ENCODE assay signal across 8 mouse cellular contexts in the genomic region with DNA sequence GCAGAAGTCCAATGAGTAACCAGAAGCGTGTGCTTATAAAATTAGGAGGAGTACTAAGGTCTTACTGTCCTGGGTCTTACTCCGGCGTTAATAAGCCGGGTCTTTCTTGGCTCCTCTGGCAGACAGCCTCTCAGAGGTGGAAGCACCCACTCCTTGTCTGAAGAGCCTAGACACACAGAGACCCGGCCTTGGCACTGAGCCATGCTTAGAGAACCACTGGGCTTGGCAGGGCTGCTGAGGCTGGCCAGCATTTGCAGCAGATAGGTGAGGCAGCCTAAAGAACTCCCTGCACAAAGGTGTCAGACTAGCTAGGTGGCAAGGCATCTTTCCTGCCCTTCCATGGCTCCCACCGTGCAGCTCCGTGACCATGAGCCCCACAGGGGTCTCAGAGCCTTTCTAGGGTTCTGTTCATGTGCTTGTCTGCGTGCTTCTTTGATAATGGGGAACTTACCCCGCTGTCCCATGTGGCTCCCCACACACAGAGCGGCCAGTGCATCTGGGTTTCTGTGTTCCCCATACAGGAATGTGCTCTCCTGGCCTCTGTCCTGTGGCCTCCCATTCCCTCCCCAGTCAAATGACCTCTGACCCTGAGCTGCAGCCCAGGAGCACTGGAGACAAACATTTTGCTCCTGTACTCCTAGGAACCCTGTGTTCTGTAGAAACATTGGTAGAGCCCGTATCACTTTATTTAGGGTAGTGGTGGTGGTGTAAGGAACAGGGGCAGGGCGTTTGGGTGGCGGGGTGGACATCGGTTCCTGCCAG. TPM values are rescaled to one million over a fixed set of nuclear protein-coding genes. Genes with fewer than 3 reads are reported as not detected.
DNase-seq lines count a peak whose midpoint lies in the region; ATAC-seq and TF ChIP-seq lines count a peak whose summit lies in the region.

No protein-coding gene starts in this region.

- no peak for ATAC-seq in heart, embryonic 12.5 days (ENCODE audit: insufficient number of reproducible peaks, low FRiP score)
- ATAC-seq in midbrain, embryonic 13.5 days, result no peak

- no peak overlapping the region for H3K4me2 ChIP-seq in heart, embryonic 12.5 days
- H3K4me2 ChIP-seq in midbrain, embryonic 13.5 days (replicated peaks), result no peak overlapping the region

- WGBS in heart, adult 2 months, result 56% methylated on average over 14 of the region's 14 CpGs
- 69% methylated on average over 14 of the region's 14 CpGs for WGBS in heart, embryonic 12.5 days
- 84% methylated on average over 14 of the region's 14 CpGs for WGBS in midbrain, embryonic 13.5 days

- DNase-seq in heart, adult 2 months, result peak; percentile 56 to 61
- DNase-seq in heart, postnatal 36 days, result no peak
- DNase-seq in kidney, postnatal 25 days, result peak; percentile 80 to 90
- DNase-seq in thymus, postnatal 25 days, result no peak
- no peak for DNase-seq in embryo, embryonic 9.5 days (ENCODE audit: extremely low spot score)
- no peak for DNase-seq in spleen, adult 12 weeks (ENCODE audit: low spot score)

- no peak for TF ChIP-seq EP300 in heart, adult 2 months (IDR thresholded peaks at IDR 0.05; ENCODE audit: insufficient read depth, low read depth, low read length)

- H3K36me3 ChIP-seq in heart, adult 2 months (ENCODE audit: control insufficient read depth, insufficient read depth, low read length), result peaks cover 16% of the 10 kb centered on the region
- no peaks in the 10 kb centered on the region for H3K36me3 ChIP-seq in heart, embryonic 12.5 days
- no peaks in the 10 kb centered on the region for H3K36me3 ChIP-seq in midbrain, embryonic 13.5 days

- intact Hi-C loops in heart, adult 2 months (cut with DNase I), result no loop called here
- intact Hi-C loops in heart, postnatal 36 days (cut with DNase I), result loop anchor here (10.0 kb wide), 1 partner anchor 489 kb away; the partner anchor contains the start of gene Fkbp5

- no peak for TF ChIP-seq CTCF in heart, adult 2 months (IDR thresholded peaks at IDR 0.05)

- H3K9me3 ChIP-seq in heart, embryonic 12.5 days (replicated peaks), result no peaks in the 10 kb centered on the region
- no peaks in the 10 kb centered on the region for H3K9me3 ChIP-seq in midbrain, embryonic 13.5 days

- no peaks in the 10 kb centered on the region for H3K27me3 ChIP-seq in heart, adult 2 months (ENCODE audit: control insufficient read depth, insufficient read depth, low read length)
- H3K27me3 ChIP-seq in heart, embryonic 12.5 days (replicated peaks), result no peaks in the 10 kb centered on the region
- H3K27me3 ChIP-seq in midbrain, embryonic 13.5 days, result no peaks in the 10 kb centered on the region

- no peak overlapping the region for H3K9ac ChIP-seq in heart, adult 2 months (ENCODE audit: low read depth, low read length)
- no peak overlapping the region for H3K9ac ChIP-seq in heart, embryonic 12.5 days
- no peak overlapping the region for H3K9ac ChIP-seq in midbrain, embryonic 13.5 days (replicated peaks)

- peak overlapping the region; percentile 70 for H3K27ac ChIP-seq in heart, adult 2 months
- H3K27ac ChIP-seq in heart, embryonic 12.5 days (ENCODE audit: poor library complexity, severe bottlenecking), result peak overlapping the region; percentile 10; the same call in 1 of the 2 replicates
- peak overlapping the region; percentile 45 for H3K27ac ChIP-seq in midbrain, embryonic 13.5 days

- H3K4me1 ChIP-seq in heart, adult 2 months (ENCODE audit: control insufficient read depth, insufficient read depth, low read length), result peaks cover 53% of the 10 kb centered on the region
- H3K4me1 ChIP-seq in heart, embryonic 12.5 days (replicated peaks), result peaks cover 71% of the 10 kb centered on the region
- H3K4me1 ChIP-seq in midbrain, embryonic 13.5 days (replicated peaks), result peaks cover 49% of the 10 kb centered on the region

- no peak overlapping the region for H3K4me3 ChIP-seq in heart, adult 2 months
- H3K4me3 ChIP-seq in heart, embryonic 12.5 days, result no peak overlapping the region
- no peak overlapping the region for H3K4me3 ChIP-seq in midbrain, embryonic 13.5 days (replicated peaks)

- TF ChIP-seq POLR2A in heart, adult 2 months (IDR thresholded peaks at IDR 0.05; ENCODE audit: insufficient read depth, low read depth, low read length), result no peak

- peaks cover 3% of the 10 kb centered on the region; the same call in 1 of the 2 replicates for H3K79me2 ChIP-seq in heart, adult 2 months (replicated peaks; ENCODE audit: control insufficient read depth, insufficient read depth, low read length)

RNA-seq across cellular contexts. Expression of gene Tcp11, which starts 54.1 kb away (rescaled TPM):
- total RNA-seq in heart, adult 2 months (2021), result not detected
- polyA plus RNA-seq in heart, adult 2 months (2012; rRNA removed), result 1.4 and 1.8 TPM in 2 replicates
- total RNA-seq in heart, postnatal 36 days (2021), result not detected
- polyA plus RNA-seq in heart, embryonic 12.5 days (2016; fragmentation: Nextera tagmentation; extraction: Ambion mirVana), result 0.23 and 1.1 TPM in 2 replicates
- polyA plus RNA-seq in midbrain, embryonic 13.5 days (2015; fragmentation: Nextera tagmentation; extraction: Ambion mirVana), result 1.6 and 2.0 TPM in 2 replicates

Comparison
In these comparisons a context has a peak if more than half of its experiments do, and no peak if none do; other contexts are left out.
1. DNase-seq: peak in heart, adult 2 months (2 of 2) and kidney, postnatal 25 days (2 of 2); none in heart, postnatal 36 days (0 of 2), thymus, postnatal 25 days (single experiment), embryo, embryonic 9.5 days (single experiment) and spleen, adult 12 weeks (single experiment).
2. H3K27ac ChIP-seq: peak in every context shown above with its lines; median percentile 70 in heart, adult 2 months; 45 in midbrain, embryonic 13.5 days; 10 in heart, embryonic 12.5 days.